Mouse (Mus musculus) neural tube, embryonic 15.5 days (tissue): ENCODE measurements around the gene Gipc2. TPM values are rescaled to one million over a fixed set of nuclear protein-coding genes. Genes with fewer than 3 reads are reported as not detected.

ENCODE experiments used
- ATAC-seq: fragments of 200-750 bp; cut with Nextera tagmentation; 2 replicates; pipeline ENCODE4 v1.8.0; 2017; ENCODE audit warnings: mild to moderate bottlenecking, moderate TSS enrichment, moderate library complexity; ENCODE audit not compliant: low FRiP score
- H3K27ac ChIP-seq: fragments of 300-500 bp; sonication (generic); replicated peaks from 2 replicates; pipeline ENCODE4 v1.5.1; 2015; ENCODE audit warnings: mild to moderate bottlenecking, inconsistent platforms
- H3K27me3 ChIP-seq: fragments of 300-500 bp; sonication (generic); replicated peaks from 2 replicates; pipeline ENCODE4 v1.6.1; 2015; ENCODE audit warnings: inconsistent platforms
- H3K36me3 ChIP-seq: fragments of 300-500 bp; sonication (generic); 2 replicates; pipeline ENCODE4 v1.6.1; 2015; ENCODE audit warnings: inconsistent platforms
- H3K4me1 ChIP-seq: fragments of 300-500 bp; sonication (generic); 2 replicates; pipeline ENCODE4 v1.6.1; 2015; ENCODE audit warnings: inconsistent platforms
- H3K4me2 ChIP-seq: fragments of 300-500 bp; sonication (generic); 2 replicates; pipeline ENCODE4 v1.6.1; 2015; ENCODE audit warnings: inconsistent platforms, mild to moderate bottlenecking, moderate library complexity
- H3K4me3 ChIP-seq: fragments of 300-500 bp; sonication (generic); replicated peaks from 2 replicates; pipeline ENCODE4 v1.5.1; 2015; ENCODE audit warnings: mild to moderate bottlenecking, inconsistent platforms
- H3K9ac ChIP-seq: fragments of 300-500 bp; sonication (generic); replicated peaks from 2 replicates; pipeline ENCODE4 v1.6.1; 2015; ENCODE audit warnings: mild to moderate bottlenecking, inconsistent platforms
- H3K9me3 ChIP-seq: fragments of 300-500 bp; sonication (generic); replicated peaks from 2 replicates; pipeline ENCODE4 v1.6.1; 2016; ENCODE audit warnings: inconsistent platforms
- WGBS: fragments of 180-500 bp; shearing (Covaris S2); methylation state at CpG from one replicate; pipeline ENCODE4 v1.1.7; 2015; ENCODE audit warnings: mixed read lengths; 5-methylcytosine and 5-hydroxymethylcytosine counted together
- polyA plus RNA-seq: library from polyadenylated mRNA; unstranded; fragments of >200 nt; fragmentation: Nextera tagmentation; extraction: Ambion mirVana; gene quantifications from 2 replicates; pipeline ENCODE4 v1.2.1, GENCODE M21; 2015

Gipc2 gene
- polyA plus RNA-seq, 1 experiment from 2014 or later = 11.4 TPM

DNA sequence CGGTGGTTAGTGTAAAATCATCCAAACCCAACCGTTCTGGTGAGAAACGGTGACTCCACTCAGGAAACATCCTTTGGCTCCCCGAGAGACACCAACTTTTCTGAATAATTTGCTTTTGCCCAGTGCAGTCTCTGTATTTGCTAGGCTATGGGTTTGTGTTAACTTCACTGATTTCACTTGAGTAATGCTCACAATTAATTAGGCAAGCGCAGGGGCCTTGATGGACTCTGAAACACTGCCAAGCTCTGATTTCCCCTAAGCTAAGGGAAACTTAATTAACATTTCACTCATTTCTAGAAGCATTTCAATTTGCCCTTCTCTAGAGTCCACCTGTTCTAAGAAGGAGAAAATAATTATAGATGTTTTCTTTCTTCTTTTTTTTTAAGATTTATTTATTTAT is 104.9 kb downstream of the Gipc2 start:
- ATAC-seq = no peak
- 83% methylated on average over 5 of the region's 5 CpGs for WGBS

GRCm38 (mm10) chr3:152058235-152058634 is 107.8 kb downstream of the Gipc2 start:
- no peaks in the 10 kb centered on the region for H3K27me3 ChIP-seq
- no peaks in the 10 kb centered on the region for H3K36me3 ChIP-seq
- no peaks in the 10 kb centered on the region for H3K4me1 ChIP-seq
- H3K4me2 ChIP-seq = no peak overlapping the region
- no peak overlapping the region for H3K9ac ChIP-seq
- ATAC-seq = no peak
- 89% methylated on average over 2 of the region's 2 CpGs for whole genome bisulfite sequencing
- no peaks in the 10 kb centered on the region for H3K9me3 ChIP-seq
- no peak overlapping the region for H3K27ac ChIP-seq
- H3K4me3 ChIP-seq = no peak overlapping the region

More for the DNA sequence above, 104.9 kb downstream of the Gipc2 start:
- no peaks in the 10 kb centered on the region for H3K4me1 ChIP-seq
- no peak overlapping the region for H3K4me2 ChIP-seq
- H3K9ac ChIP-seq = no peak overlapping the region
- no peaks in the 10 kb centered on the region for H3K27me3 ChIP-seq
- no peaks in the 10 kb centered on the region for H3K9me3 ChIP-seq
- H3K27ac ChIP-seq = no peak overlapping the region
- no peak overlapping the region for H3K4me3 ChIP-seq
- no peaks in the 10 kb centered on the region for H3K36me3 ChIP-seq

DNA sequence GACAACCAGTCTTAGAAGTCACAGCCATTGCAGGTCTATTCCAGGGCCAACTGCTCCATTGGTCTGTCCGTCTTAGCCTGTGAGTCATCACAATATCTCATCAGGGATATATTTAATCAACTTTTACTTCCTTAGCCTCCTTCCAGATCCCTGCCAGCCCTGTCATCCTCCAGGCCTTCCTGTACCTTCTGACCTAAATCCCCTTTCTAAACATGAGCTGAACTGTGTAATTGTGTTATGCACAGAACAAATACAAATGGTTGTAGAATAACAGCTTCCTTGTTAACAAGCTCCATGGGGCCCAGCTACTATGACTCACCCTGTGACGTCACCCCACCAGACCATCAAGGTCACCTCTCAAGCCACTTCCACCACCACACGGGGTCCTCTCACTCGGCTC is 111.8 kb downstream of the Gipc2 start:
- Histone ChIP-seq H3K4me3 (no peak overlapping the region), H3K9ac (no peak overlapping the region), H3K27me3 (no peaks in the 10 kb centered on the region), H3K9me3 (no peaks in the 10 kb centered on the region), H3K27ac (no peak overlapping the region), H3K36me3 (no peaks in the 10 kb centered on the region), H3K4me2 (no peak overlapping the region), H3K4me1 (no peaks in the 10 kb centered on the region)
- no peak for ATAC-seq
- 83% methylated on average over 4 of the region's 4 CpGs for WGBS

DNA sequence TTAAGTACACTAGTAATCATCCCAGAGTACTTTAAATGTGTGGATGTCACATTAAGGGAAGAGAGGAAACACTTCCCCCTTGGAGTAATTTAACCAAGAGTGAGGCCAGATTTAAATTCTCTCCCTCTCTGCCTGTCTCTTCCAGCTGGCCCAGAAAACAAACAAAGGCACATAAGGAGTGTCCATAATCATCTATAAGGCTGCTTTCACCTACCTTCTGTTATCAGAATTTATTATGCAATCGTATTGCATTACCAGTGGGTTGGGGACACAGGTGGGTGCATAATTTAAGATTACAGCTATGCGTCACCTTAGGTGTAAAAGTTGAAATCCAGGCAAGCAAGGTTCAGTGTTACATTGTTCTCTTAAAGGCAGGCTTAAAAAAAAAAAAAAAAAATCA is 114.1 kb downstream of the Gipc2 start:
- no peak for ATAC-seq
- Histone ChIP-seq H3K27ac (no peak overlapping the region), H3K36me3 (no peaks in the 10 kb centered on the region), H3K4me1 (no peaks in the 10 kb centered on the region), H3K4me2 (no peak overlapping the region), H3K4me3 (no peak overlapping the region), H3K9ac (no peak overlapping the region), H3K9me3 (no peaks in the 10 kb centered on the region), H3K27me3 (no peaks in the 10 kb centered on the region)
- 91% methylated on average over 2 of the region's 2 CpGs for WGBS

DNA sequence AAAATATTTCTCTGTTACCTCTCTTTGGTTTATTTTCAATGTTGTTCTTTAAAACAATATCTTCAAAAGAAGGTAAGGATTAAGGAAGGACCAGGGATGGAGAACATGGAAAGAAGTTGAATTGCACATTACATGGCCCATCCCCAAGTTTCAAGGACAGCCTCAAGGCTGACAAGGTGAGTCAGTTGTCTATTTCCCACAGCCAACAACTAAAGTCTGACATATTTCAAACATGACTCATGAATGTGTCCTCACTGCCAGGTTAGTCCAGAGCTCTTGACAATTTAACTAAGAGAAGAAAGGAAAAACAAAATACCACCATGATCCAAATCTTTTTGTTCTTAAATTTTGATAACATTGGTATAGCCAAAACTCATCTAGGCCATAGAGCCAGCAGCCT is 118.1 kb downstream of the Gipc2 start:
- Histone ChIP-seq H3K27ac (no peak overlapping the region), H3K9ac (no peak overlapping the region), H3K36me3 (no peaks in the 10 kb centered on the region)

DNA sequence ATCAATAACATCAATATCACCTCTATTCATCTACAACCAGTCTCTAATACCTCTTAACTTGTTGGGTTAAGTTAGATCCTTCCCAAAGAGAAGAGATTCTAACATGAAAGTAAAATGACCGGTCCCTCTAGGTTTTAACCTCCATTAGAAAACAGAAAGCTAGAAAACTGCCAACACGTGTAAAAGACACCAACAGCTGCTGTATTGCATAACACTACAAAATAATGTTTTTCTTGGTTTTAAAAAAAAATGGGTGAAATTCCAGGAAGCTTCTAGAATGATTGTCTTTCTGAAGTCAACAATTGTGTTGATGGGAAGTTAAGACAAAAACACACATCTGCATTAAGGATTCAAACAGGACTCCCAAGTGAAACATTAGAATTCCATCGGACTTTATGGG is 119.1 kb downstream of the Gipc2 start:
- H3K27ac ChIP-seq = no peak overlapping the region
- no peaks in the 10 kb centered on the region for H3K9me3 ChIP-seq
- ATAC-seq = no peak
- no peak overlapping the region for H3K9ac ChIP-seq
- no peaks in the 10 kb centered on the region for H3K36me3 ChIP-seq
- H3K4me1 ChIP-seq = no peaks in the 10 kb centered on the region
- no peak overlapping the region for H3K4me2 ChIP-seq
- H3K27me3 ChIP-seq = no peaks in the 10 kb centered on the region
- 89% methylated on average over 3 of the region's 3 CpGs for WGBS
- no peak overlapping the region for H3K4me3 ChIP-seq

More for the DNA sequence above, 118.1 kb downstream of the Gipc2 start:
- Histone ChIP-seq H3K4me1 (no peaks in the 10 kb centered on the region), H3K4me3 (no peak overlapping the region), H3K9me3 (no peaks in the 10 kb centered on the region), H3K27me3 (no peaks in the 10 kb centered on the region), H3K4me2 (no peak overlapping the region)
- no peak for ATAC-seq

Other genes with a start within 250 kb of the Gipc2 start
- 45.6 and 48.7 TPM in 2 replicates for gene Dnajb4, start 44.1 kb upstream of the Gipc2 start, polyA plus RNA-seq
- gene Fubp1, start 44.2 kb upstream of the Gipc2 start, polyA plus RNA-seq = 184 and 185 TPM in 2 replicates
- gene Nexn, start 100.1 kb upstream of the Gipc2 start, polyA plus RNA-seq = 2.4 and 5.9 TPM in 2 replicates
- gene Miga1, start 174.2 kb upstream of the Gipc2 start, polyA plus RNA-seq = 16.8 and 17.3 TPM in 2 replicates
- gene Usp33, start 180.2 kb upstream of the Gipc2 start, polyA plus RNA-seq = 80.9 and 88.5 TPM in 2 replicates
- gene Zzz3, start 229.2 kb upstream of the Gipc2 start, polyA plus RNA-seq = 23.4 and 27.5 TPM in 2 replicates